Mouse (Mus musculus): ENCODE measurements at regions not wholly inside any gene's neighbourhood (a gene's known extent, or its start where the extent isn't known, plus 50 kb on each side); places are given as distances from the start of the nearest gene placed in this dataset.

GRCm38 (mm10) chr16:52804365-52804764, 350.5 kb upstream of the Alcam start:
- no peak overlapping the region for H3K27ac ChIP-seq
- H3K9me3 ChIP-seq = no peaks in the 10 kb centered on the region
- no peaks in the 10 kb centered on the region for H3K4me1 ChIP-seq
- no peaks in the 10 kb centered on the region for H3K27me3 ChIP-seq (ENCODE audit: poor library complexity, severe bottlenecking)
- no peak for DNase-seq (ENCODE audit: extremely low spot score, low spot score)
- no peaks in the 10 kb centered on the region for H3K36me3 ChIP-seq (replicated peaks)
- H3K4me3 ChIP-seq = no peak overlapping the region

DNA sequence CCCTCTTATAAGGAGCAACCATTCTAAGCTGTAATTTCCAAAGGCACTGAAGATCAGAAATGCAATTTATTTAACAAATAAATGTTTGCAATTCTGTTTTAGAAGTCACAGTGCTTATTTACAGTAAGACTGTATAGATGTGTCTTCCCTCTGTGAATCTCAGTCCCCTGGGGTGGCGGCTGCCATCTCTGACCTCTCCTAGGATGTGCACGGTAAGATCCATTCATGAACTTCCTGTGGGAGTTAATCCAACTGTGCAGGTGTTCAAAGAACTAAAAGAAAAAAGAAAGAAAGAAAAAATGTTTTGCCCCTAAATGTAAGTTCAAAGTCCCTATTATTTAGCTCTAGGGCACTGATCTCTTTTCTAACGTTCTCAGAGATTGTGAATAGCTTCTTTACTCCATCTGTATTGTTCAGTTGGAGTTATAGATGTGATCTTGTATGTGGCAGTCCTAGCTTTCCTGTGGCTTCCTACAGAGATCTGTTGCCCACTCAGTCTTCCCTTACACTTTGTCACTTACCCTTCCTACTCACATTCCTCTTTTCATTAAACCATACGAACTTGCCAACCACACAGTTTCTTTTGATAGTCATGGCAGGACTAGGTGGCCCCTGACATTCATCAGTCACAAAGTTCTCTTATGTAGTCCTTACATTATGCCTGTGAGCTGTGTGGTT, 346.0 kb upstream of the Alcam start:
- Histone ChIP-seq H3K36me3 (replicated peaks) (no peaks in the 10 kb centered on the region), H3K9me3 (no peaks in the 10 kb centered on the region), H3K27ac (no peak overlapping the region), H3K4me3 (no peak overlapping the region), H3K4me1 (no peaks in the 10 kb centered on the region), H3K27me3 (ENCODE audit: poor library complexity, severe bottlenecking) (no peaks in the 10 kb centered on the region)
- no peak for DNase-seq (ENCODE audit: extremely low spot score, low spot score)
- WGBS = 54% methylated on average over 4 of the region's 4 CpGs

DNA sequence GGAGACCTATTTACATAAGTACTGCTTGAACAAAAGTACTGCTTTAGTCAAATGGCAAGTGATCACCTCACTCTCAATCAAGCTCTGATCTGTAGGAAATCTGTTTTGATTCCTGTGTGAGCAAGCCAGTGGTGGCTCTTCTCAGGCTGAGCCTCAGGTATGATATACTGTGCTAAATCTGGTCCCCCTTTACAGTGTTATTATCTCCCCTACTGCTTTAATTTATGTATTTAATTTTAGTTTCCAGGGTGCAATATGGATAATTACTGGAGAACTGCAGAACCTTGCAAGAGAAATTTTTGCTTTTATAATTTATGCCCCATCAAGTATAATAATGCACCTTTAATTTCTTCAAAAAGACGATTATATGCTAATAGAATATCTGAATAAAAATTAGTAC, 341.3 kb upstream of the Alcam start:
- no peak for DNase-seq (ENCODE audit: extremely low spot score, low spot score)
- Histone ChIP-seq H3K27me3 (ENCODE audit: poor library complexity, severe bottlenecking) (no peaks in the 10 kb centered on the region), H3K36me3 (replicated peaks) (no peaks in the 10 kb centered on the region), H3K4me3 (no peak overlapping the region), H3K4me1 (no peaks in the 10 kb centered on the region), H3K9me3 (no peaks in the 10 kb centered on the region), H3K27ac (no peak overlapping the region)
- WGBS = 92% methylated on average over 1 of the region's 1 CpGs

DNA sequence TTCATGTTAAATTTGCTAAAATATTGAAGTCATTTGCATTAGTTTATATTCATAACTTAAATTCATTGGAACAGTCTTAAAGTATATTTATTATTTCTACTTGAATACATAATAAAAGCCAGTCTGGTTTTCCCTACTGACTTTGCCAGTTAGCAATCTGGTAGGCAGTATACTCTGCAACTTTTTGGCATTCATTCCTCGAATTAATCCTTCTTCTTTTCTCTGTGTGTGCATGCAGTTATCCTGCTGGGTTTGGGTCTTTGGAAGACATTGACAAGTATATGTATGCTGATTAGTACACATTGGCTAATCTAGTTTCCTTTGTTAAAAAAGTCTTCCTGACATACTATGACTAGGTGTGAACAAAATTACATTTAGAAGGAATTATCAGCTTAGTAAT, 336.1 kb upstream of the Alcam start:
- H3K27me3 ChIP-seq (ENCODE audit: poor library complexity, severe bottlenecking) = no peaks in the 10 kb centered on the region
- WGBS = 74% methylated on average over 1 of the region's 1 CpGs
- no peak overlapping the region for H3K4me3 ChIP-seq
- H3K4me1 ChIP-seq = no peaks in the 10 kb centered on the region
- H3K36me3 ChIP-seq (replicated peaks) = no peaks in the 10 kb centered on the region
- no peaks in the 10 kb centered on the region for H3K9me3 ChIP-seq
- no peak overlapping the region for H3K27ac ChIP-seq
- DNase-seq (ENCODE audit: extremely low spot score, low spot score) = no peak

GRCm38 (mm10) chr16:52747744-52748143, 293.9 kb upstream of the Alcam start:
- H3K36me3 ChIP-seq (replicated peaks) = no peaks in the 10 kb centered on the region
- peaks cover 8% of the 10 kb centered on the region for H3K4me1 ChIP-seq
- no peak overlapping the region for H3K27ac ChIP-seq
- no peaks in the 10 kb centered on the region for H3K27me3 ChIP-seq (ENCODE audit: poor library complexity, severe bottlenecking)
- no peaks in the 10 kb centered on the region for H3K9me3 ChIP-seq
- 91% methylated on average over 3 of the region's 3 CpGs for WGBS
- no peak overlapping the region for H3K4me3 ChIP-seq
- no peak for DNase-seq (ENCODE audit: extremely low spot score, low spot score)

DNA sequence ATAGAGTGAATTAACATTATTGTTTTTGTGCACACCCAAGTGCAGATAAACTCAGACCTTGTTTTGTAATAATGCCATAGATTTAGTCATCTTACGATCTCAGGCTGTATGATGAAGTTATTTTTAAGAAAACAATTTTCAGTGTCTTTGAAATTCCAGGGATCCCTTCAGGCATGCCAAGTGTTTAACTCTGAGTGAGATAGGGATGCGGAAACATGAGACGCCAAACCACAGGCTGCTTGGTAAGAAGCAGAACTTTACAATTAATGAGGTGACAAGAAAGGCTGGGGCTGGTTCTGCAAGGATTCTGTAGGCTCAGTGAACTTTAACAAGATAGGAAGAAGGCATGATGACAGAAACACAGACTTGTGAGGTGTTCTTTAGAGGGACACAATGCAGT, 292.3 kb upstream of the Alcam start:
- Histone ChIP-seq H3K27me3 (ENCODE audit: poor library complexity, severe bottlenecking) (no peaks in the 10 kb centered on the region), H3K36me3 (replicated peaks) (no peaks in the 10 kb centered on the region), H3K4me3 (no peak overlapping the region), H3K27ac (no peak overlapping the region), H3K4me1 (peaks cover 8% of the 10 kb centered on the region), H3K9me3 (no peaks in the 10 kb centered on the region)
- no peak for DNase-seq (ENCODE audit: extremely low spot score, low spot score)
- WGBS = 61% methylated on average over 3 of the region's 3 CpGs

DNA sequence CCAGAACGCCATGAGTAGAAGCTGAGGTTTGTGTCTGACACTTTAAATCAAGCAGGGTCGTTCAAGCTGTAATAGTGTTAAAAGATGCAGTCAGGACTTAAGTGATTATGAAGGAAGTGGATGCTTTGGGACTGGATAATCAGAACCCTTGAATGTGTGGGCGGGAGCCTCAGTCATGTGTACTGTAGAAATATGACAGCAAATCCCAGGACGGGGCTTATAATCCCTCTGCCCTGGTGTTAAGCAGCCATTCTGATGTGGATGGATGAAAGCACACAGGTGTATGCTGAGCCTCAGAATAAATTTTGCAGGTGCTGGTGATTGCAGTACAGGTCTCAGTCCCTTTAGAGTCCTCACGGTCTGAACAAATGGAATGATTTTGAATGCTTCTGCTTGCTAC, 290.8 kb upstream of the Alcam start:
- H3K27ac ChIP-seq = no peak overlapping the region
- 92% methylated on average over 5 of the region's 5 CpGs for WGBS
- no peak for DNase-seq (ENCODE audit: extremely low spot score, low spot score)
- no peaks in the 10 kb centered on the region for H3K27me3 ChIP-seq (ENCODE audit: poor library complexity, severe bottlenecking)
- H3K4me3 ChIP-seq = no peak overlapping the region
- H3K9me3 ChIP-seq = no peaks in the 10 kb centered on the region
- peaks cover 8% of the 10 kb centered on the region for H3K4me1 ChIP-seq
- no peaks in the 10 kb centered on the region for H3K36me3 ChIP-seq (replicated peaks)

DNA sequence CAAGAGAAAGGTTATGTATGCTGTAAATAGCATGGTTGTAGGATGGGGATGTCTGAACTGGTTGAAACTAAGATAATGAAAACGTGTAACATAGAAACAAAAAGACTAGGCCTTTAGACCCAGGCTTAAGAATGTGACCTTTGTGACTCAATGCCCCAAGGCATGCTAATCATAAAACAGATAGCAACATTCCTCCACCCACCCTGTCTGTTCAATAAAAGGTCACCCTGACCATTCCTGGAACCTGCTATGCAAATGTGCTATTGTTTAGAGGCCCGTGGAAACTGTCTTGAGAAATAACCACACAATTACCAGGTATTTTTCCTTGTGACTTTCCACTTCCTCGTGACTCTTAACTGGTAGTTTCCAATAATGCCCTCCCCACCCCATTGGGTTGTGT, 288.3 kb upstream of the Alcam start:
- Histone ChIP-seq H3K4me3 (no peak overlapping the region), H3K9me3 (no peaks in the 10 kb centered on the region), H3K27me3 (ENCODE audit: poor library complexity, severe bottlenecking) (no peaks in the 10 kb centered on the region), H3K36me3 (replicated peaks) (no peaks in the 10 kb centered on the region), H3K4me1 (peaks cover 8% of the 10 kb centered on the region), H3K27ac (no peak overlapping the region)
- no peak for DNase-seq (ENCODE audit: extremely low spot score, low spot score)
- 76% methylated on average over 3 of the region's 3 CpGs for WGBS

DNA sequence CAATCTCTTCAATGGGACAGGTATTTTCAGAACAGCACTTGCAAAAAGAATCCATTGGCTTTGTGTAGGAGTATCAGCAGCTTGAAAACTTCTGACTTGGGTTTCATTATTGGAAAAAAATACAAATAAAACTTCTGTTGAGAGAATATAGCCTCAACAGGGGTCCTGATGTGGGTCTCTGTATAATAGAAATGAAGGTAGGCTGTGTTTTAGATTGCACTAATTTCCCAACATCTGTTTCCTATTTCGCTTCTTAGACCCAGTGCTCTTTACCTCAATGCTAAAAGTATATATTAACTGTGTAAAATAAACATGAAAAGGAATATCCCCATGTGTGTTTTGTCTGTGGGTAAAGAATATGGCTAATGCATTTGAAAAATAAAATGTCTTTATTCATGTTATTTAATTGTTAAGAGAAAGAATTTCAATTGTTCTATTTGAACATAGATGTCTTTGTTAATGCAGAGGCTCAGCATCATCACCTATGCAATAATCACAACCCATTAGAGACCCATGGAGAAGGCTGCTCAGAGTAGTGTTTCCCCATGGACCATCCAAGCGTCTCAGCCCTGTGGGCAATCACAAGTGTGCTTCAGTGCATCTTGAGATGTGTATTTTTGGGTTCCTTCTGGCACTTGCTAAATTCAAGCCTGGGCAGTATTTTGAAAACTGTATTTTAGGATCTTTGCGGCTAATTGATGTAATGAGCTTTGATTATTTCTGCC, 272.4 kb upstream of the Alcam start:
- 90% methylated on average over 3 of the region's 3 CpGs for WGBS
- Histone ChIP-seq H3K4me3 (no peak overlapping the region), H3K27me3 (ENCODE audit: poor library complexity, severe bottlenecking) (no peaks in the 10 kb centered on the region), H3K36me3 (replicated peaks) (no peaks in the 10 kb centered on the region), H3K4me1 (no peaks in the 10 kb centered on the region), H3K9me3 (no peaks in the 10 kb centered on the region), H3K27ac (no peak overlapping the region)
- no peak for DNase-seq (ENCODE audit: extremely low spot score, low spot score)

GRCm38 (mm10) chr16:52718231-52718932, 264.5 kb upstream of the Alcam start:
- no peaks in the 10 kb centered on the region for H3K4me1 ChIP-seq
- H3K4me3 ChIP-seq = no peak overlapping the region
- WGBS = 79% methylated on average over 1 of the region's 1 CpGs
- DNase-seq (ENCODE audit: extremely low spot score, low spot score) = no peak
- no peaks in the 10 kb centered on the region for H3K27me3 ChIP-seq (ENCODE audit: poor library complexity, severe bottlenecking)
- no peaks in the 10 kb centered on the region for H3K36me3 ChIP-seq (replicated peaks)
- no peak overlapping the region for H3K27ac ChIP-seq
- no peaks in the 10 kb centered on the region for H3K9me3 ChIP-seq

DNA sequence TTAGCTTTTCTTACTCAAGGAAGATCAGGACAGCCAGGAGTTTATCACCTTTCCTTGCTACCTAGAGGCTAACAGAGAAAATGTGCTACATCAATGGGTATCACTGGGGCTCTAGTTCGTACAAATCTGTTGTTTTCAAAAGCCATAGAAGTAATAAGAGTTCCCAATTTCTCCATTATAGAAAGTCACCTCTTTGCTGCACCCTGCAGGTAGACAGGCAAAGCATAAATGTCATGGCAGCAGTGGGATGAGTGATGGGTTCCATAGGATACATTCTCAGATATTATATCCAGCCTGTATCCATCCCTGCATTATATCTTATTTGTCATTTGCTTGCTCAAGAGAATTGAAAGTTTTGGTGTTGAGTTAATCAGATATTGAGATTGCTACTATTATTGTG, 236.4 kb upstream of the Alcam start:
- H3K27me3 ChIP-seq (ENCODE audit: poor library complexity, severe bottlenecking) = no peaks in the 10 kb centered on the region
- no peaks in the 10 kb centered on the region for H3K36me3 ChIP-seq (replicated peaks)
- H3K9me3 ChIP-seq = no peaks in the 10 kb centered on the region
- no peak for DNase-seq (ENCODE audit: extremely low spot score, low spot score)
- no peak overlapping the region for H3K4me3 ChIP-seq
- no peak overlapping the region for H3K27ac ChIP-seq
- no peaks in the 10 kb centered on the region for H3K4me1 ChIP-seq
- WGBS = 94% methylated on average over 1 of the region's 1 CpGs

DNA sequence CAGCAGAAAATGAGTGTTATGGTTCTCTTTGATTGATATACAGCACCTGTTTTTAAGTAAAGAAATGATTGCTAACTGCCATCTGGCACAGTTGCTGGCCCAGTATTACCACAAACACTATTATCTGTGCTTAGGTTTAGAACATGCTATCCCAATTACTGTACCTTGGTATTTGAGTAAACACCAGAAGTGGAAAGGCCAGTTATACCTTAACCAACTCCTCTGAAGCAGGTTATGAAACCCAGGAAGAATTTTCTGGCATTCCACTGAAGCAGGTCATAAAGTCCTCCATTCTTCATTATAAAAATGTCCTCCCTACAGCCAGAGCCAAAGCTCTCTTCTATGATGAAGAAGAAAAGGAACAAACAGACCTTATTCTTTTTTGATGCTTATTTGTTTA, 201.0 kb upstream of the Alcam start:
- no peak overlapping the region for H3K27ac ChIP-seq

More for the DNA sequence above, 201.0 kb upstream of the Alcam start:
- no peak for DNase-seq (ENCODE audit: extremely low spot score, low spot score)
- Histone ChIP-seq H3K9me3 (no peaks in the 10 kb centered on the region), H3K4me3 (no peak overlapping the region), H3K27me3 (ENCODE audit: poor library complexity, severe bottlenecking) (no peaks in the 10 kb centered on the region), H3K4me1 (no peaks in the 10 kb centered on the region), H3K36me3 (replicated peaks) (no peaks in the 10 kb centered on the region)

Data from forebrain, embryonic 10.5 days (tissue).